Comparison of ENCODE assay signal across 25 mouse cellular contexts in the genomic region with DNA sequence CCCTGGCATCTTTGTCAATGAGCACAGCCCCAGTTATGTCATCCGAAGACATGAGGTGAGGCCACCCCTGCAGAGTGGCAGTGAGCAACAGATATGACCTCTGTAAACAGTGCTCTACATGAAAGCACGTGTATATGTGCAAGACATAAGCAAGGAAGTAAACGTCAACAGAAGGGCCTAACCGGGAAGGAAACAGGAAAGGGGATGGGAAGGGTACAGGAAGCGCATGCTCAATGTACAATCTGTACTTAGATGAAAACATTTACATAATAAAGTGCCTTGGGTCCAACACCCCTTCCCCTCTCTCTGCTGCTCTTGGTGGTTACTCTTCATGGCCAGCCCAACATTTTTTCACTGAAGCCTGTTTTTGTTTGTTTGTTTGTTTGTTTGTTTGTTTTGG.
"Had no signal": no experiment of that assay in that cellular context is flagged by ENCODE, and none has a peak within 500 bp of the region (broad histone marks: within the 10 kb centered on the region; RNA-seq: fewer than 3 reads in every experiment).

No protein-coding gene starts in this region.

- H3K4me1 ChIP-seq: heart, embryonic 10.5 days; heart, embryonic 12.5 days; hindbrain, embryonic 10.5 days; hindbrain, embryonic 12.5 days; intestine, embryonic 15.5 days; limb, embryonic 13.5 days; limb, embryonic 15.5 days had no signal

- H3K9ac ChIP-seq: forebrain, postnatal 0 days; heart, embryonic 12.5 days; hindbrain, embryonic 12.5 days; hindbrain, embryonic 14.5 days; intestine, embryonic 15.5 days; limb, embryonic 13.5 days; limb, embryonic 15.5 days had no signal

- H3K4me2 ChIP-seq: heart, embryonic 12.5 days; hindbrain, embryonic 12.5 days; hindbrain, embryonic 14.5 days; intestine, embryonic 15.5 days; limb, embryonic 13.5 days; limb, embryonic 15.5 days had no signal

- H3K9me3 ChIP-seq: heart, embryonic 10.5 days; heart, embryonic 12.5 days; hindbrain, embryonic 10.5 days; hindbrain, embryonic 12.5 days; intestine, embryonic 15.5 days; limb, embryonic 13.5 days; limb, embryonic 15.5 days had no signal

- H3K36me3 ChIP-seq: heart, embryonic 10.5 days; heart, embryonic 12.5 days; hindbrain, embryonic 10.5 days; hindbrain, embryonic 12.5 days; intestine, embryonic 15.5 days; limb, embryonic 13.5 days; limb, embryonic 15.5 days had no signal

- H3K27ac ChIP-seq: heart, adult 2 months; heart, embryonic 10.5 days; hindbrain, embryonic 10.5 days; hindbrain, embryonic 12.5 days; hindbrain, embryonic 14.5 days; intestine, embryonic 15.5 days; layer of hippocampus, adult 2 months; left cerebral cortex, adult 2 months; limb, embryonic 13.5 days; limb, embryonic 15.5 days had no signal

- DNase-seq: forebrain, postnatal 0 days; gastrocnemius, postnatal 14 days; gastrocnemius, postnatal 36 days; heart, adult 11 months; heart, adult 2 months; heart, postnatal 10 days; heart, postnatal 4 days; kidney, adult 18-20 months; kidney, adult 8-10 months; kidney, postnatal 10 days; kidney, postnatal 25 days; kidney, postnatal 4 days had no signal

- ATAC-seq: forebrain, postnatal 0 days; hindbrain, embryonic 16.5 days; inflammation-experienced regulatory T-cells, adult 6 months; intestine, embryonic 15.5 days; intestine, postnatal 0 days had no signal

- H3K4me3 ChIP-seq: heart, adult 2 months; heart, embryonic 10.5 days; heart, embryonic 12.5 days; hindbrain, embryonic 10.5 days; hindbrain, embryonic 12.5 days; intestine, embryonic 15.5 days; layer of hippocampus, adult 2 months; left cerebral cortex, adult 2 months; limb, embryonic 13.5 days; limb, embryonic 15.5 days had no signal

- H3K27me3 ChIP-seq: heart, embryonic 12.5 days; hindbrain, embryonic 12.5 days; intestine, embryonic 15.5 days; limb, embryonic 13.5 days; limb, embryonic 15.5 days had no signal
